Mouse (Mus musculus) liver, embryonic 12.5 days (tissue): ENCODE data around the gene Ush2a. TPM values are rescaled to one million over a fixed set of nuclear protein-coding genes. Genes with fewer than 3 reads are reported as not detected.
A peak's percentile ranks its signal among the peaks of the same experiment; 100 is the strongest.

Experiments
- ATAC-seq: fragments of 200-750 bp; cut with Nextera tagmentation; 2 replicates; pipeline ENCODE4 v1.8.0; 2017; ENCODE audit warnings: moderate number of reproducible peaks, mild to moderate bottlenecking, moderate library complexity
- H3K27ac ChIP-seq: fragments of 300-500 bp; sonication (generic); 2 replicates; pipeline ENCODE4 v1.5.1; 2016; ENCODE audit warnings: mild to moderate bottlenecking
- H3K27me3 ChIP-seq: fragments of 300-500 bp; sonication (generic); replicated peaks from 2 replicates; pipeline ENCODE4 v1.6.1; 2016; ENCODE audit warnings: mild to moderate bottlenecking, moderate library complexity
- H3K36me3 ChIP-seq: fragments of 300-500 bp; sonication (generic); 2 replicates; pipeline ENCODE4 v1.6.1; 2016; ENCODE audit warnings: mild to moderate bottlenecking, moderate library complexity
- H3K4me1 ChIP-seq: fragments of 300-500 bp; sonication (generic); 2 replicates; pipeline ENCODE4 v1.6.1; 2016
- H3K4me2 ChIP-seq: fragments of 300-500 bp; sonication (generic); 2 replicates; pipeline ENCODE4 v1.6.1; 2016; ENCODE audit warnings: mild to moderate bottlenecking, moderate library complexity
- H3K4me3 ChIP-seq: fragments of 300-500 bp; sonication (generic); 2 replicates; pipeline ENCODE4 v1.5.1; 2016; ENCODE audit warnings: mild to moderate bottlenecking, moderate library complexity
- H3K9ac ChIP-seq: fragments of 300-500 bp; sonication (generic); 2 replicates; pipeline ENCODE4 v1.6.1; 2016; ENCODE audit warnings: mild to moderate bottlenecking, moderate library complexity
- H3K9me3 ChIP-seq: fragments of 300-500 bp; sonication (generic); replicated peaks from 2 replicates; pipeline ENCODE4 v1.6.1; 2016; ENCODE audit warnings: mild to moderate bottlenecking, moderate library complexity
- WGBS: fragments of 180-500 bp; shearing (Covaris S2); methylation state at CpG from one replicate; pipeline ENCODE4 v1.1.7; 2016; ENCODE audit not compliant: insufficient replicate concordance; 5-methylcytosine and 5-hydroxymethylcytosine counted together
- polyA plus RNA-seq: library from polyadenylated mRNA; unstranded; fragments of >200 nt; fragmentation: Nextera tagmentation; extraction: Ambion mirVana; gene quantifications from 2 replicates; pipeline ENCODE4 v1.2.1, GENCODE M21; 2016

Gene Ush2a
- polyA plus RNA-seq, 1 experiment from 2014 or later = 0.06 TPM

DNA sequence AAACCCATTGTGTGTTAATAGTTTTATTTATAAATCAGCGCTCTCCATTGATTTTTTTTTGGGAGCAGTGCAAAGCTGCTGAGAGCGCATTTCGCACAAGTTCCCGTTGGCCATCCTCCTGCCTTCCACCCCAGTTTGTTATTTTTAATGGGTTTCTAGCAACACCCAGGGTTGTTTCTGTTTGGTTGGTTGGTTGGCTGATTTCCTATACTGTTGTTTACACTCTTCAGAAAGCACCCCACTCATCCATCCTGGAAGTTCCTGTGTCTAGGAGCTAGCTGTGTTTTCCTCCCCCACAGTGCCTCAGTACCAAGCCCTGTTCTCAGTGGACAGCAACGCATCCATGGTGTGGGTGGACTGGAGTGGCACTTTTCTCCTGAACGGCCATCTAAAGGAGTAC is 689.3 kb downstream of the Ush2a start:
- Histone ChIP-seq H3K4me3 (no peak overlapping the region), H3K4me1 (peaks cover 13% of the 10 kb centered on the region), H3K4me2 (no peak overlapping the region), H3K27ac (no peak overlapping the region), H3K9ac (no peak overlapping the region), H3K27me3 (0 out of 2 replicates have a peak, but pooled peaks cover 4% of the 10 kb centered on the region), H3K36me3 (no peaks in the 10 kb centered on the region), H3K9me3 (no peaks in the 10 kb centered on the region)
- no peak for ATAC-seq
- WGBS = 86% methylated on average over 6 of the region's 6 CpGs

DNA sequence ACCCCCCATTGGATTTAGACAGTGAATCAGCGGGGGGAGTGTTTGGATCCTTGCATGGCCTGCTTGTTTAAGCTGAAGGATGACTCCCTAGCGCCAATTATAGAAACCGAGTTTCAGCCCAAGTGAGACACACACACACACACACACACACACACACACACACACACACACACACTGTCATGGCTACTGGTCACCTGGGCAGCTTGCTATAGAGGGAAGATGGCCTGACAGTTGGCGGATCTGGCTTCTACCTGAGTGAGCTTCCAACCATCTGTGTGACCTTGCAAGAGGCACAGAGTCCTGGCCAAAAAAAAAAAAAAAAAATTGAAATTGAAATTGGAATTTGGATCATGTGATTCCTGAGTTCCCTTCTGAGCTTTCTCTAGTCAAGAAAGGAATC is 690.7 kb downstream of the Ush2a start:
- Histone ChIP-seq H3K4me1 (peaks cover 5% of the 10 kb centered on the region; the same call in 1 of the 2 replicates), H3K4me3 (no peak overlapping the region), H3K4me2 (no peak overlapping the region), H3K9ac (no peak overlapping the region), H3K27ac (no peak overlapping the region), H3K9me3 (no peaks in the 10 kb centered on the region), H3K36me3 (no peaks in the 10 kb centered on the region), H3K27me3 (0 out of 2 replicates have a peak, but pooled peaks cover 4% of the 10 kb centered on the region)
- WGBS = 63% methylated on average over 4 of the region's 4 CpGs
- no peak for ATAC-seq

DNA sequence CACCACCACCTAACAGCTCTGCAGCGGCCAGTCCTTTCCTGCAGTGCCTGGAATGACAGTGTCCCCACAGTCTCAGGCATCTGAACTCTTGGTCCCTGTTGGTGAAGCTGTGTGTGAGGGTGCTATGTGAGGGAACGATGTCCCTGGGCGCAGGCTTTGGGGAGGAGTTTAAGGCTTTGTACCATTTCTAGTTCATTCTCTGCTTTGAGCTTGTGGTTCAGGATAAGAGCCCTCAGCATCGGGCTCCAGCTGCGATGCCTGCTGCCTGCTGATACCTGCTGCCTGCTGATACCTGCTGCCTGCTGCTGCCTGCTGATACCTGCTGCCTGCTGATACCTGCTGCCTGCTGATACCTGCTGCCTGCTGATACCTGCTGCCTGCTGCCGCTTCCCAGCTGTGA is 711.3 kb downstream of the Ush2a start:
- Histone ChIP-seq H3K4me2 (peak overlapping the region; percentile 57), H3K4me3 (no peak overlapping the region), H3K36me3 (peaks cover 92% of the 10 kb centered on the region), H3K4me1 (peaks cover 45% of the 10 kb centered on the region), H3K9me3 (no peaks in the 10 kb centered on the region), H3K27me3 (no peaks in the 10 kb centered on the region), H3K27ac (peak overlapping the region; percentile 97), H3K9ac (peak overlapping the region; percentile 65)
- WGBS = 35% methylated on average over 6 of the region's 6 CpGs
- peak; percentile 97 for ATAC-seq

DNA sequence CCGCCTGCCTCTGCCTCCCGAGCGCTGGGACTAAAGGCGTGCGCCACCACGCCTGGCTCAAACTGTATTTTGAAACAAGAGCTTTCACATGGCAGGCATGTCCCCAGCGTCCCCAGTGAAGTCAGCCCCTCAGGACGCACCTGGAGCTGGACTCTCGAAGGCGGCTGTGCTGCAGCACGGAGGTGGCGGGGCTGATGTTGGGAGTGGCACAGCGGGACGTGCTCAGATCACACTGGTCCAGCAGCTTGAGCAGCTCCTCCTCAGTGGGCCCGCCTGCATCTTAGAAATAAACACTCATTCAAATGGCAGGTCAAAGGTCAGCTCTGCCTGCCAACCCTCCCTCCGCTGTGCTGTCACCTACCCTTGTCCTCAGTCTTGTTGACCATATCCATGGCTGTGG is 712.1 kb downstream of the Ush2a start:
- 84% methylated on average over 16 of the region's 16 CpGs for WGBS
- H3K4me2 ChIP-seq = no peak overlapping the region
- no peak overlapping the region for H3K4me3 ChIP-seq
- H3K9me3 ChIP-seq = no peaks in the 10 kb centered on the region
- ATAC-seq = peak; percentile 74
- peak overlapping the region; percentile 95 for H3K27ac ChIP-seq
- 0 out of 2 replicates have a peak overlapping the region, but pooled peaks have one; percentile 9 for H3K9ac ChIP-seq
- peaks cover 92% of the 10 kb centered on the region for H3K36me3 ChIP-seq
- H3K4me1 ChIP-seq = peaks cover 44% of the 10 kb centered on the region
- H3K27me3 ChIP-seq = no peaks in the 10 kb centered on the region

DNA sequence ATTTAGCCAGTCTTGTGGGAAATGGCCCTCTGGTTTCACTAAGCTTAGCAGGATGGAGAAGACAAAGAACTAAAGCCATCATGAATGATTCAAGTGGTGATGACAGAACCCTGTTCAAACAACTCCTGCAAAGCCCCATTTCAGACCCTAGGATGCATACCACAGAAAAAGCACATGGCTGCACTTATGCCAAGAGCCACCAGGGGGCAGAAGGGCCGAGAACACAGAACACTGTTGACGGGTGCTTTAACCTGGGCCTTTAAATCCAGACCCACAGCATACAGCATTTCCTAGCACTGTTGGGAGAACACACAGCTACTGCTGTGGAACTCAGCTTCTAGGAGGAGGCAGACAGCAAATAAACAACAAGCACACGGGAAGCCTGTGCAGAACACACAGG is 718.2 kb downstream of the Ush2a start:
- peak; percentile 80 for ATAC-seq
- H3K4me1 ChIP-seq = peaks cover 4% of the 10 kb centered on the region
- H3K27ac ChIP-seq = 0 out of 2 replicates have a peak overlapping the region, but pooled peaks have one; percentile 45
- H3K4me3 ChIP-seq = no peak overlapping the region
- 33% methylated on average over 3 of the region's 3 CpGs for WGBS
- peaks cover 92% of the 10 kb centered on the region for H3K36me3 ChIP-seq
- H3K9me3 ChIP-seq = no peaks in the 10 kb centered on the region
- H3K4me2 ChIP-seq = no peak overlapping the region
- H3K9ac ChIP-seq = no peak overlapping the region
- no peaks in the 10 kb centered on the region for H3K27me3 ChIP-seq

DNA sequence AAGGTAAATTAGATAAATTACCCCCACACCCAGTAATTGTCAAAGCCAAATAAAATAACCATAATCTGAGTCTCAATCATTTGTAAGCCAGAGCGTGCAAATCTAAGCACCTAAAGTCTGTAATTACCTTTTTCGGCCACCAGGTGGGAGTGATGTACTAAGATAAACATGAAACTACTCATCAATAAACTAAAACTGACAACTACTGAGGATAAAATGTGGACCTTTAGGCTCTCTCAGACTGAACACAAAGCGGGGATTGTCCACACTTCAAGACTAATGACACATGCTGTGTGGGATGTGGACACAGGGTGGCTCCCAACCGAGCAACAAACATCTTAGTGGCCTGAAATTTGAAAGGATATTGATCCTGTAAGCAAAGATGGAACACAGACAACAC is 731.4 kb downstream of the Ush2a start:
- Histone ChIP-seq H3K4me3 (no peak overlapping the region), H3K27ac (no peak overlapping the region), H3K9me3 (no peaks in the 10 kb centered on the region), H3K9ac (no peak overlapping the region), H3K36me3 (peaks cover 92% of the 10 kb centered on the region), H3K4me2 (no peak overlapping the region), H3K27me3 (no peaks in the 10 kb centered on the region), H3K4me1 (no peaks in the 10 kb centered on the region)
- no peak for ATAC-seq
- WGBS = 50% methylated on average over 4 of the region's 4 CpGs

DNA sequence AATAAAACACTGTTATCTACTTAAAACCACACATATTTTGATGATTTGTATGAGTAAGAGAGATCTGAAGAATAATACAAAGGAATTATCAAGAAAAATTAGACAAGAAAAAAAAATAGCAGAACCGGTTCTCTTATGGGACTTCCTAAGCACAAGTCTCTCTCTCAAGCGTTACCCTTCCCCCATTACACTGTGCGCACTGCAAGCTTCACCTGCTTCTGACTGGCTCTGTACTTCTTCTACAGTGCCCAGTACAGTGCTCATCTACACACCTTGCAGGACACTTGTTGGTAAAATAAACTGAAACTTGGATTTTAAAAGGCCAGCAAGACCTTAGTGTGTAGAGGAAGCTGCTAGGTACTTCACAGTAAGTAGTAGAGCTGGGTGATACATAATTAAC is 736.1 kb downstream of the Ush2a start:
- no peak for ATAC-seq
- WGBS = 95% methylated on average over 3 of the region's 3 CpGs
- no peaks in the 10 kb centered on the region for H3K4me1 ChIP-seq
- H3K27ac ChIP-seq = no peak overlapping the region
- H3K27me3 ChIP-seq = no peaks in the 10 kb centered on the region
- no peak overlapping the region for H3K4me2 ChIP-seq
- H3K4me3 ChIP-seq = no peak overlapping the region
- H3K9me3 ChIP-seq = no peaks in the 10 kb centered on the region
- peaks cover 90% of the 10 kb centered on the region for H3K36me3 ChIP-seq
- no peak overlapping the region for H3K9ac ChIP-seq

DNA sequence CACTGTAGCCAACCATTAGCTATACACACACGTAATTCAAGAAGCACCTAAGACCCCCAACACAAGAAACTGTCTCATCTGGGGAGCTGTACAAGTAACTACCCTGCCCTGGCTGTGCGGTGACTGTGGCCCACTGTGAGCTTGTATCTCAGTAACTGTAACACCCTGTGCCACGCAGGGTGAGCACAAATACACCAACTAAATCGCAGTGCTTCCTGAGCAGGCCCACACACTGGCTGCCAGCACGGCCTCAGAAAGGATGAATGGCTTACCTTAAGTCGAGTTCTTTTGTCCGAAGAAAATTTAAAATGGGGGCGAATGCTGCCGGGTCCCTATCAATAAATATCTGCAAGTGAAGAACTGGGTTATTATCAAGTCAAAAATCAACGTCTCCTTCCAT is 738.2 kb downstream of the Ush2a start:
- H3K27me3 ChIP-seq = no peaks in the 10 kb centered on the region
- WGBS = 87% methylated on average over 10 of the region's 10 CpGs
- no peak for ATAC-seq

DNA sequence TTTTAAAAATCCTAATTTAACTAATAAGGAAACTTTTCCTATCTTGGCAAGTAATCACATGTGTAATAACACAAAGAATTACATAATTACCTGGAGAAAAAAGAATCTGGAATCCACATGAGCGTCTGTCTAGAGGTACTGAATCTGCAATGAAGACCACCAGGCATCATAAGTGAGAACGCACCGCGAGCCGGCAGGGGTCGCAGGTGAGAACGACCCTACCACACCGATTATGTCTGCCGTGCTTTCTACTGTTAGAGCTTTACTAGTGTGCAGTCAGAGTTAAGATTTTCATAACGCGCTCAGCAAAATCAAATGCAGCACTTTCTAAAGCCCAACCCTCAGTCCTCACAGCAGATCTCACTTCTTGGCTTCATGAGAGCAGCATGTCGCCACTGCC is 740.0 kb downstream of the Ush2a start:
- Histone ChIP-seq H3K9me3 (no peaks in the 10 kb centered on the region), H3K36me3 (peaks cover 68% of the 10 kb centered on the region), H3K9ac (no peak overlapping the region), H3K4me3 (no peak overlapping the region), H3K4me1 (peaks cover 23% of the 10 kb centered on the region), H3K4me2 (no peak overlapping the region), H3K27ac (no peak overlapping the region), H3K27me3 (no peaks in the 10 kb centered on the region)
- WGBS = 86% methylated on average over 12 of the region's 12 CpGs
- no peak for ATAC-seq

More for the DNA sequence above, 738.2 kb downstream of the Ush2a start:
- peaks cover 6% of the 10 kb centered on the region; the same call in 1 of the 2 replicates for H3K4me1 ChIP-seq
- no peak overlapping the region for H3K4me2 ChIP-seq
- H3K36me3 ChIP-seq = peaks cover 79% of the 10 kb centered on the region
- no peak overlapping the region for H3K27ac ChIP-seq
- no peak overlapping the region for H3K4me3 ChIP-seq
- no peak overlapping the region for H3K9ac ChIP-seq
- no peaks in the 10 kb centered on the region for H3K9me3 ChIP-seq

DNA sequence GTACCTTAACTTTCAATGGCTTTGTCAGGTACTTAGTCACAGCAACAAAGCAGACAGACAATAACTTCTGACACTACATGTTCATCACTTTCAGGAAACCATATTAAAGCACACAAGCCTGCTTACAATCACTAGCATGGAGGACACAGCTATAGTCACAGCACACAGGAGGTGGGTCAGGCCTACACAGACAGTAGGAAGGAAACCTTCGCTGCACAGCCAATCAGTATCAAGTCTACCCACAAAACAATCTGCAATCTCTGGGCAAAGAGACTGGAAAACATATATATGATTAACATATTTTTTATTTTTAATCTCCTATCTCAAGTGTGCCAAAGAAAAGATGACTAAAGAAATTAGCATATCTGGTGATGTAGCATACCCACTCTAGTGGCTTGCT is 743.0 kb downstream of the Ush2a start:
- H3K9me3 ChIP-seq = no peaks in the 10 kb centered on the region
- no peak overlapping the region for H3K9ac ChIP-seq
- no peak overlapping the region for H3K4me3 ChIP-seq
- peaks cover 40% of the 10 kb centered on the region for H3K36me3 ChIP-seq
- H3K27me3 ChIP-seq = no peaks in the 10 kb centered on the region
- WGBS = 88% methylated on average over 1 of the region's 1 CpGs
- no peak for ATAC-seq
- H3K27ac ChIP-seq = no peak overlapping the region
- H3K4me1 ChIP-seq = peaks cover 32% of the 10 kb centered on the region
- H3K4me2 ChIP-seq = no peak overlapping the region

DNA sequence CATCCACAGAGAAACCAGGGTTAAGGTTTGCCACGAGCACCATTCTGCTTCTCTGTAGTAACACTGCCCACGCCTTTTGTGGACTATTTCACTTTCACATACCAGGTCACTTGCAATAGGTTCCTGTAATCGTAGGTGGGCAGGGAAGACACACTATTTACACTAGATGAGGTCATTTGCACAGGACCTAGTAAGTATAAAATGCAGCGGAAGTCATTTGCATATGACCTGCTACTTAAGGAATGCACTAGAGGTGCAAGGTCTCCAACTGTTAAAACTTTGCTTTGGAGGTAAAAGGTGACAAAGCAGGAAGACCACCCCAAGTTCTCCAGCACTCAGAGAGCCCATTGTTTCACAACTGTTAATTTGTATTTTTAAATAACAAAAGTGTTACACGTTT is 744.4 kb downstream of the Ush2a start:
- Histone ChIP-seq H3K27me3 (0 out of 2 replicates have a peak, but pooled peaks cover 3% of the 10 kb centered on the region), H3K9me3 (no peaks in the 10 kb centered on the region), H3K4me1 (peaks cover 32% of the 10 kb centered on the region), H3K36me3 (peaks cover 26% of the 10 kb centered on the region), H3K4me2 (peak overlapping the region; percentile 91), H3K9ac (peak overlapping the region; percentile 96), H3K27ac (no peak overlapping the region), H3K4me3 (peak overlapping the region; percentile 100)
- WGBS = 57% methylated on average over 5 of the region's 5 CpGs
- no peak for ATAC-seq

DNA sequence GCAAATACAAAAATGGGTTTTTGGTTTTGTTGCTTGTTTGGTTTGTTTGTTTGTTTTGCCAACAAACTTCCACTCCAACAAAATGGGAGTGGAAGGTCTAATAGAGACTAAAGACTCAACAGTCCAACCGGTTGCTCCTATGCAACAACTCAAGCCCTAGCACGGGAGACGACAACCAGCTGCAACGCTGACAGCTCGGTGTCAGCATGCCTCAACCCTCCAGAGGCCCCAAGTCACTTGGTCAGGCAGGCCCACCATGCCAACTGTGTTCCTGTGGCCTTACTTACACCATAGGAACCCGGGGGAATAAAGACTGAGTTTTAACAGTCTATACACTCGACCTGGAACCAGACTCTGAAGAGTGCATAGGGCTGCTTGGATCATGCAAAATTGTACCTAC is 745.0 kb downstream of the Ush2a start:
- H3K27ac ChIP-seq = peak overlapping the region; percentile 78
- peaks cover 24% of the 10 kb centered on the region for H3K36me3 ChIP-seq
- H3K4me3 ChIP-seq = peak overlapping the region; percentile 100
- peak overlapping the region; percentile 96 for H3K9ac ChIP-seq
- H3K27me3 ChIP-seq = peaks cover 7% of the 10 kb centered on the region
- ATAC-seq = peak; percentile 30
- H3K4me1 ChIP-seq = peaks cover 32% of the 10 kb centered on the region
- H3K9me3 ChIP-seq = no peaks in the 10 kb centered on the region
- H3K4me2 ChIP-seq = peak overlapping the region; percentile 91
- WGBS = 3% methylated on average over 7 of the region's 7 CpGs
